Mouse (Mus musculus) MEL (cell line): Measurements from ENCODE around the gene Nfatc2ip. TPM values are rescaled to one million over a fixed set of nuclear protein-coding genes. Genes with fewer than 3 reads are reported as not detected.

Experiments used
- DNase-seq: peaks from one replicate; pipeline ENCODE4 v3.0.0; 2011; ENCODE audit warnings: low read depth, low spot score
- H3K27ac ChIP-seq: 2 replicates; pipeline ENCODE4 v1.5.1; 2012; ENCODE audit warnings: low read depth, mild to moderate bottlenecking, control low read depth, low read length, moderate library complexity; ENCODE audit not compliant: control insufficient read depth
- H3K27me3 ChIP-seq, 2 experiments: fragments of 150-350 bp in 1 of 2; sonication (generic) in 1 of 2; 2 replicates each; pipeline ENCODE4 v1.6.1; 2012; ENCODE audit warnings: low read length in 2 of 2, mild to moderate bottlenecking in 2 of 2, improper control_type of control experiment in 1 of 2, moderate library complexity in 1 of 2; ENCODE audit not compliant: insufficient read depth in 2 of 2, control insufficient read depth in 1 of 2
- H3K36me3 ChIP-seq, 2 experiments: 2 replicates each; pipeline ENCODE4 v1.6.1; 2012 to 2014; ENCODE audit warnings: low read length in 2 of 2, improper control_type of control experiment in 1 of 2, inconsistent platforms in 1 of 2, mild to moderate bottlenecking in 1 of 2; ENCODE audit not compliant: insufficient read depth in 2 of 2, control insufficient read depth in 1 of 2
- H3K4me1 ChIP-seq, 2 experiments: fragments of 150-350 bp in 1 of 2; sonication (generic) in 1 of 2; 2 replicates each; pipeline ENCODE4 v1.6.1; 2012; ENCODE audit warnings: low read length in 2 of 2, improper control_type of control experiment in 1 of 2, mild to moderate bottlenecking in 1 of 2; ENCODE audit not compliant: insufficient read depth in 2 of 2, control insufficient read depth in 1 of 2
- H3K4me3 ChIP-seq, 2 experiments: fragments of 150-350 bp in 1 of 2; sonication (generic) in 1 of 2; 2 replicates each; pipeline ENCODE4 v1.5.1; 2012; ENCODE audit warnings: low read depth in 2 of 2, low read length in 2 of 2, mild to moderate bottlenecking in 2 of 2, moderate library complexity in 2 of 2, control low read depth in 1 of 2, improper control_type of control experiment in 1 of 2; ENCODE audit not compliant: control insufficient read depth in 1 of 2, insufficient read depth in 1 of 2
- H3K79me2 ChIP-seq: 2 replicates; pipeline ENCODE4 v1.6.1; 2012; ENCODE audit warnings: mild to moderate bottlenecking, low read length, moderate library complexity; ENCODE audit not compliant: control insufficient read depth, poor library complexity, insufficient read depth
- H3K9ac ChIP-seq: 2 replicates; pipeline ENCODE4 v1.6.1; 2012; ENCODE audit warnings: low read depth, mild to moderate bottlenecking, control low read depth, low read length, moderate library complexity; ENCODE audit not compliant: control insufficient read depth, poor library complexity, severe bottlenecking
- H3K9me3 ChIP-seq: fragments of 150-350 bp; sonication (generic); replicated peaks from 2 replicates; pipeline ENCODE4 v1.6.1; 2012; ENCODE audit warnings: mild to moderate bottlenecking, low read length, improper control_type of control experiment, moderate library complexity; ENCODE audit not compliant: insufficient read depth
- BHLHE40 ChIP-seq: IDR thresholded peaks from 2 replicates; pipeline ENCODE4 v1.6.1; 2012; ENCODE audit warnings: low read depth, mild to moderate bottlenecking, inconsistent platforms, low read length, improper control_type of control experiment, borderline replicate concordance
- CHD1 ChIP-seq: IDR thresholded peaks from 2 replicates; pipeline ENCODE4 v1.6.1; 2012; ENCODE audit warnings: low read depth, mild to moderate bottlenecking, inconsistent platforms, low read length, improper control_type of control experiment
- CTCF ChIP-seq, 3 experiments: IDR thresholded peaks in 2 of 3; conservative IDR thresholded peaks in 1 of 3; 2 replicates each; pipeline ENCODE4 v1.5.1; 2011 to 2012; ENCODE audit warnings: low read length in 3 of 3, low read depth in 2 of 3, mild to moderate bottlenecking in 2 of 3, improper control_type of control experiment in 1 of 3, inconsistent platforms in 1 of 3, mixed read lengths in 1 of 3, moderate library complexity in 1 of 3; ENCODE audit not compliant: control insufficient read depth in 1 of 3, insufficient read depth in 1 of 3, poor library complexity in 1 of 3, severe bottlenecking in 1 of 3
- E2F4 ChIP-seq: IDR thresholded peaks from 2 replicates; pipeline ENCODE4 v1.6.1; 2011; ENCODE audit warnings: low read depth, low read length, improper control_type of control experiment, borderline replicate concordance
- ELF1 ChIP-seq: IDR thresholded peaks from 2 replicates; pipeline ENCODE4 v1.6.1; 2014; ENCODE audit warnings: low read depth, mild to moderate bottlenecking, inconsistent platforms, low read length, improper control_type of control experiment, moderate library complexity
- ETS1 ChIP-seq: IDR thresholded peaks from 2 replicates; pipeline ENCODE4 v1.6.1; 2012; ENCODE audit warnings: low read depth, mild to moderate bottlenecking, inconsistent platforms, low read length, improper control_type of control experiment, moderate library complexity
- GABPA ChIP-seq: IDR thresholded peaks from 2 replicates; pipeline ENCODE4 v1.6.1; 2012; ENCODE audit warnings: low read depth, mild to moderate bottlenecking, inconsistent platforms, low read length, improper control_type of control experiment, moderate library complexity
- GATA1 ChIP-seq: IDR thresholded peaks from 2 replicates; pipeline ENCODE4 v1.6.1; 2011; ENCODE audit warnings: low read depth, low read length, improper control_type of control experiment
- HCFC1 ChIP-seq: IDR thresholded peaks from 2 replicates; pipeline ENCODE4 v1.6.1; 2012; ENCODE audit warnings: low read depth, mild to moderate bottlenecking, inconsistent platforms, low read length, improper control_type of control experiment, moderate library complexity
- MAFK ChIP-seq: IDR thresholded peaks from 2 replicates; pipeline ENCODE4 v1.6.1; 2011; ENCODE audit warnings: low read depth, mild to moderate bottlenecking, low read length, improper control_type of control experiment, borderline replicate concordance
- MAX ChIP-seq: IDR thresholded peaks from 2 replicates; pipeline ENCODE4 v1.6.1; 2011; ENCODE audit warnings: low read length, improper control_type of control experiment
- MAZ ChIP-seq: IDR thresholded peaks from 2 replicates; pipeline ENCODE4 v1.6.1; 2012; ENCODE audit warnings: low read depth, mild to moderate bottlenecking, inconsistent platforms, low read length, improper control_type of control experiment
- MEF2A ChIP-seq: IDR thresholded peaks from 2 replicates; pipeline ENCODE4 v1.6.1; 2014; ENCODE audit warnings: low read depth, mild to moderate bottlenecking, inconsistent platforms, low read length, improper control_type of control experiment; ENCODE audit not compliant: poor library complexity, insufficient replicate concordance, severe bottlenecking; ENCODE audit errors: extremely low read depth
- MXI1 ChIP-seq: IDR thresholded peaks from 2 replicates; pipeline ENCODE4 v1.6.1; 2011; ENCODE audit warnings: mild to moderate bottlenecking, low read depth, low read length, improper control_type of control experiment
- MYB ChIP-seq: IDR thresholded peaks from 2 replicates; pipeline ENCODE4 v1.6.1; 2011; ENCODE audit warnings: mild to moderate bottlenecking, low read depth, low read length, improper control_type of control experiment
- MYC ChIP-seq: IDR thresholded peaks from 2 replicates; pipeline ENCODE4 v1.6.1; 2011; ENCODE audit warnings: low read depth, mild to moderate bottlenecking, low read length, improper control_type of control experiment, moderate library complexity
- NELFE ChIP-seq: IDR thresholded peaks from 2 replicates; pipeline ENCODE4 v1.6.1; 2011; ENCODE audit warnings: low read depth, low read length, improper control_type of control experiment
- NRF1 ChIP-seq: IDR thresholded peaks from 2 replicates; pipeline ENCODE4 v1.6.1; 2014; ENCODE audit warnings: low read depth, mild to moderate bottlenecking, inconsistent platforms, low read length, improper control_type of control experiment, moderate library complexity; ENCODE audit not compliant: poor library complexity, insufficient read depth, severe bottlenecking
- POLR2A ChIP-seq, 2 experiments: IDR thresholded peaks; 2 replicates each; pipeline ENCODE4 v1.6.1; 2011 to 2012; ENCODE audit warnings: low read length in 2 of 2, mild to moderate bottlenecking in 2 of 2, control low read depth in 1 of 2, improper control_type of control experiment in 1 of 2, low read depth in 1 of 2, moderate library complexity in 1 of 2; ENCODE audit not compliant: control insufficient read depth in 1 of 2, insufficient read depth in 1 of 2, poor library complexity in 1 of 2
- POLR2AphosphoS2 ChIP-seq: IDR thresholded peaks from 2 replicates; pipeline ENCODE4 v1.6.1; 2011; ENCODE audit warnings: low read length, improper control_type of control experiment
- RAD21 ChIP-seq: IDR thresholded peaks from 2 replicates; pipeline ENCODE4 v1.6.1; 2011; ENCODE audit warnings: mild to moderate bottlenecking, low read depth, low read length, improper control_type of control experiment
- RCOR1 ChIP-seq: IDR thresholded peaks from 2 replicates; pipeline ENCODE4 v1.6.1; 2012; ENCODE audit warnings: low read depth, mild to moderate bottlenecking, inconsistent platforms, low read length, improper control_type of control experiment
- SIN3A ChIP-seq: IDR thresholded peaks from 2 replicates; pipeline ENCODE4 v1.6.1; 2012; ENCODE audit warnings: low read length, improper control_type of control experiment, inconsistent platforms
- TAL1 ChIP-seq: IDR thresholded peaks from 2 replicates; pipeline ENCODE4 v1.6.1; 2012; ENCODE audit warnings: mild to moderate bottlenecking, inconsistent platforms, low read length, moderate library complexity, mixed read lengths
- TCF12 ChIP-seq: IDR thresholded peaks from 2 replicates; pipeline ENCODE4 v1.6.1; 2014; ENCODE audit warnings: low read depth, mild to moderate bottlenecking, inconsistent platforms, low read length, improper control_type of control experiment, moderate library complexity
- USF1 ChIP-seq: IDR thresholded peaks from 2 replicates; pipeline ENCODE4 v1.6.1; 2014; ENCODE audit warnings: low read depth, mild to moderate bottlenecking, inconsistent platforms, low read length, improper control_type of control experiment, moderate library complexity
- USF2 ChIP-seq, 2 experiments: IDR thresholded peaks; 2 replicates each; pipeline ENCODE4 v1.6.1; 2011 to 2012; ENCODE audit warnings: improper control_type of control experiment in 2 of 2, low read length in 2 of 2, borderline replicate concordance in 1 of 2, inconsistent platforms in 1 of 2, low read depth in 1 of 2, mild to moderate bottlenecking in 1 of 2; ENCODE audit not compliant: insufficient read depth in 1 of 2
- ZC3H11A ChIP-seq: IDR thresholded peaks from 2 replicates; pipeline ENCODE4 v1.6.1; 2012; ENCODE audit warnings: low read depth, mild to moderate bottlenecking, inconsistent platforms, low read length, improper control_type of control experiment
- ZKSCAN1 ChIP-seq: IDR thresholded peaks from 2 replicates; pipeline ENCODE4 v1.6.1; 2012; ENCODE audit warnings: low read depth, mild to moderate bottlenecking, inconsistent platforms, low read length, improper control_type of control experiment, moderate library complexity
- ZNF384 ChIP-seq: IDR thresholded peaks from 2 replicates; pipeline ENCODE4 v1.6.1; 2012; ENCODE audit warnings: low read depth, mild to moderate bottlenecking, inconsistent platforms, low read length, improper control_type of control experiment
- polyA plus RNA-seq, 2 experiments: library from polyadenylated mRNA; stranded (reverse) in 1 of 2; unstranded in 1 of 2; fragments of >175 nt in 1 of 2; fragments of >200 nt in 1 of 2; gene quantifications; 2 replicates each; pipeline versions ENCODE4 v1.2.1 to v1.2.4; 2012; ENCODE audit warnings: low replicate concordance in 2 of 2, low read depth in 1 of 2; ENCODE audit not compliant: insufficient read length in 2 of 2, insufficient read depth in 1 of 2, missing spikeins in 1 of 2
- total RNA-seq: library from RNA; depleted of rRNA; stranded (reverse); fragments of 300-350 nt; gene quantifications from 2 replicates; pipeline ENCODE4 v1.2.3, GENCODE M21; 2012

Nfatc2ip gene
- total and polyA plus RNA-seq, 3 experiments, result 7.9 to 13.0 TPM; not detected in 1

- no peaks in the 10 kb centered on the region; the same call in 1 of the 2 replicates for H3K79me2 ChIP-seq
- H3K9me3 ChIP-seq, result no peaks in the 10 kb centered on the region
- H3K4me1 ChIP-seq, result peaks cover 0 to 17% of the 10 kb centered on the region in 2 experiments; a peak in 3 of 4 replicates
- TF ChIP-seq CTCF (IDR thresholded peaks at IDR 0.05 in 2 of 3, conservative IDR thresholded peaks at IDR 0.05 in 1 of 3; ENCODE audit: control insufficient read depth in 1 of 3, insufficient read depth in 1 of 3, low read depth in 2 of 3, low read length in 3 of 3, poor library complexity in 1 of 3, severe bottlenecking in 1 of 3) (no peak), MAX (no peak), ZNF384 (no peak), MYC (no peak), POLR2A (IDR thresholded peaks at IDR 0.05; ENCODE audit: control insufficient read depth in 1 of 2, insufficient read depth in 1 of 2, low read depth in 1 of 2, low read length in 2 of 2, poor library complexity in 1 of 2) (no peak), MAFK (no peak), TAL1 (no peak)
- H3K27me3 ChIP-seq, result no peaks in the 10 kb centered on the region
- no peak overlapping the region for H3K27ac ChIP-seq
- DNase-seq, result no peak
- peaks cover 0 to 6% of the 10 kb centered on the region in 2 experiments; a peak in 1 of 4 replicates for H3K36me3 ChIP-seq
- H3K4me3 ChIP-seq, result no peak overlapping the region
- no peak overlapping the region for H3K9ac ChIP-seq
Observed at GRCm38 (mm10) chr7:126363038-126363437, 33.5 kb downstream of the Nfatc2ip start.

DNA sequence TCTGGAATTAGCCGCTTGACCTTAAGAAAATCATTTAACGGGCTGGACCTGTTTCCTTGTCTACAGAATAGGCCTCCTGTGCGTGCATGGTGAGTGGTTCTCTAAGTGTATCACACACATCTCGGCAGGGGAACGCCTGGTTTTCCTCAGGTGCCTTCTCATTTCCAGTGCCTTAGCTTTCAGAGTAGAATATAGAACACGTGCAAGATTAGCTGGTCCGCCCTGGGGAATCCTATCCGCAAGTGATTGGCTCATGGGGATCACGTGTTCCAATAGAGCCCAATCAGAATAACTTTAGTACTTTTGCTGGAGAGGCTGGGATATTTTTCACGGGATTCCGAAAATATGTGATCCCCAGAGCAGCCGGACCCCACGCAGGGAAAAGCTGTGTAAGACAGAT is 37.5 kb downstream of the Nfatc2ip start:
- Histone ChIP-seq H3K27me3 (no peaks in the 10 kb centered on the region), H3K79me2 (no peaks in the 10 kb centered on the region; the same call in 1 of the 2 replicates), H3K4me3 (peak overlapping the region; percentile 48 to 68), H3K9me3 (no peaks in the 10 kb centered on the region), H3K27ac (peak overlapping the region; percentile 83), H3K9ac (peak overlapping the region; percentile 61), H3K36me3 (peaks cover 0 to 21% of the 10 kb centered on the region in 2 experiments; a peak in 2 of 4 replicates), H3K4me1 (peaks cover 5 to 37% of the 10 kb centered on the region in 2 experiments)
- peak; percentile 86 for DNase-seq
- TF ChIP-seq MYB (no peak), GATA1 (no peak), E2F4 (no peak), POLR2AphosphoS2 (no peak), ZC3H11A (no peak), HCFC1 (peak; percentile 46; the same call in 1 of the 2 replicates), BHLHE40 (peak; percentile 80), ZKSCAN1 (no peak), TAL1 (no peak), ETS1 (no peak), NELFE (no peak), MEF2A (no peak), RAD21 (no peak), MYC (peak; percentile 84), USF2 (IDR thresholded peaks at IDR 0.05; ENCODE audit: borderline replicate concordance in 1 of 2, insufficient read depth in 1 of 2, low read depth in 1 of 2, low read length in 2 of 2) (peak; percentile 34 to 86; a peak in 3 of 4 replicates), MXI1 (peak; percentile 84), CHD1 (no peak), GABPA (no peak), NRF1 (no peak), SIN3A (peak; percentile 52; the same call in 1 of the 2 replicates), CTCF (IDR thresholded peaks at IDR 0.05 in 2 of 3, conservative IDR thresholded peaks at IDR 0.05 in 1 of 3; ENCODE audit: control insufficient read depth in 1 of 3, insufficient read depth in 1 of 3, low read depth in 2 of 3, low read length in 3 of 3, poor library complexity in 1 of 3, severe bottlenecking in 1 of 3) (no peak), TCF12 (0 out of 2 replicates have a peak, but pooled peaks have one; percentile 16), ZNF384 (no peak), RCOR1 (no peak), ELF1 (no peak), USF1 (peak; percentile 96), MAZ (no peak)
